Mouse (Mus musculus): ENCODE data around the gene Cnn2.
"Not testable (repeated sequence)": the region's sequence is repeated elsewhere in the genome, so short reads cannot be mapped to it uniquely, and the experiment has no call there.

The Cnn2 gene

DNA sequence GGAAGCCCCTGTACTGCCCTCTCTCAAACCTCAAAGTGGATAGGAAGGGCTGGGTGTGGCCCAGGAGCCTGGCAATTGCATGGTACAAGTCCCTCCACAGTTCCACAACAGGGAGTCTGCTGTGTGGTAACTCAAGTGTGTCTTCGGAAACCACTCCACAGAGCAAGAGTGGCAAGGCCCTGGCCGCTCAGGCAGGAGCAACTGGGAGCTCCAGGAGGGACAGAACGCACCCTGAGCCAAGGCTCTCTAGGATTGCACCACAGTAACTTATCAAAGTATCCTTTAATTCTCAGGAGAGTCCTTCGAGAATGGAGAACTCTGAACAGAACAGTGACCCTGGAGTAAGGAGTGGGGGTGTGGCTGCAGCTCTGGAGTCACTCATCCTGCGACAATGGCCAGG, 47.3 kb downstream of the Cnn2 start:
- in situ Hi-C loops (cut with MboI) = no loop called here

DNA sequence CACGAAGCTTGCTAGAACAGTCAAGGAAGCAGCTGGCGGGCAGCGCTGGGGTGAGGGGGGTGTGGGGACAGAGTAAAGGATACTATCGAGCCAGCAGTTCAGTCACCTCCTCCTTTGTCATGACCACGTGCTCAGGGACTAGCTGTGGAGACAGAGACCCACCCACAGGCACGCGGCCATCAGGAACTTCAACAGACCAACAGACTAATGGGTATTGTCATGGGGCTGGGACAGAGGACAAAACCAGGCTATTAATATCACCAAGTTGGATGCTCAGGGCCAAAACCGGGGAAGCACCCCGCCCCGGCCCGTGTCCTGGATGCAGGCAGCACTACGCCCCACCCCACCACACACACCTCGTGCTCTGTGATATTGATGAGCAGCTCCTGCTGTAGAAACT, 48.4 kb downstream of the Cnn2 start:
- in situ Hi-C loops (cut with MboI) = no loop called here

DNA sequence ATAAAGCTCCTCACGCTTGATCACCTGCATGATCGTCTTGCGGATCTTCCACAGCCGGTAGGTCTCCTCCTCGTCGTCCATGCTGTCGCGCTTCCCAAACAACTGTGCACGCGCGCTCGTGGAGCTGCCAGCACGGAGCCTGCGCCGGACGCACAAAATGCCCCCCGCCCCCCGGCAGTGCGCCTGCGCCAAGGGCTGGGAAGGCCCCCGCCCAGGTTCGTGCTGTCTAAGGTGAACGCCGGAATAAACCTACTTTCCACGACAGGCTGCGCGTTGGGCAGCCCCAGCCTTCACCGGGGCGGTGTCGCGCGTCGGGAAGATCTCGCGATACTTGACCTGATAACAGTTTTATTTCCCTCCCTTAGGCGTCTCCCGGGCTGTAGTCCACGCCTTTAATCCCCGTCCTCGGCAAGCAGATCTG, 51.2 kb downstream of the Cnn2 start, which contains the start of gene Polr2e:
Gene Polr2e, minus strand, starts transcription at position 237 of the 421 bp plus-strand sequence.
- in situ Hi-C loops (cut with MboI) = no loop called here

DNA sequence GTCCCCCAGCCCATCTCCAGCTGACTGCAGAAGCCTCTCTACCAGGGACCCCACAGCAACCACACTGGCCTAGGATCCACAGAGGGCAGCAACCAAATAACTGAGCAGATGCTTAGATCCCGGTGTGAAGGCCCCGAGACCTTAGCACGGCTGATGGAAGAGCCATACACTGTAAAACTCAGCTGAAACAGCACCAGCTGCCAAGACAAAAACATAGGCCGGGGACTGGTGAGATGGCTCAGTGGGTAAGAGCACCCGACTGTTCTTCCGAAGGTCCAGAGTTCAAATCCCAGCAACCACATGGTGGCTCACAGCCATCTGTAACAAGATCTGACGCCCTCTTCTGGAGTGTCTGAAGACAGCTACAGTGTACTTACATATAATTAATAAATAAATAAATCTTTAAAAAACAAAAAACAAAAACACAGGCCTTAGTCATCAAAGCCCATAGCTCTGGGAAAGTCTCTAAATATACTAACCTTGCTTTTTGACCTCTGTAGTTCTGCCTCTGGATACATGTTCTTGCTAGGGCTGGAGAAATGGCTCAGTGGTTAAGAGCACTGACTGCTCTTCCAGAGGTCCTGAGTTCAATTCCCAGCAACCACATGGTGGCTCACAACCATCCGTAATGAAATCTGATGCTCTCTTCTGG, 53.2 kb downstream of the Cnn2 start:
- in situ Hi-C loops (cut with MboI) = not testable (repeated sequence)

DNA sequence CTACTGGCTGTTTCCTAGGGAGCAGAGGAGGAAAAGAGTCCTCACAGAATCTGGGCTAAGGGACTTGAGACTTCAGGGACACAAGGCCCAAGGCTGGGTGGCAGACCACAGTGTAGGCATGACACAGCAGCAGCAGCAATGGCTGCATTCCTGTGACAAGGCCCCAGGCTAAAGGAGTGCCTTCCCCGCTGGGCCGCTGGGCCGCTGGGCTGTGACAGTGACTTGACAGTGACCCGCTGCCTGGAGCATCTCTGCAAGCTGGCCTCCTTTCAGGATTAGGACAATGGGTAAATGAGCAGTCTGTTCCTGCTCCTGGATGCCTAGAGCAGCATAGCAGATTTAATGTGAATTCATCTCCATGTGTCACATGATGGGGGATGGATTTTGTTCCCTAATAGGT, 55.7 kb downstream of the Cnn2 start:
- in situ Hi-C loops (cut with MboI) = no loop called here

DNA sequence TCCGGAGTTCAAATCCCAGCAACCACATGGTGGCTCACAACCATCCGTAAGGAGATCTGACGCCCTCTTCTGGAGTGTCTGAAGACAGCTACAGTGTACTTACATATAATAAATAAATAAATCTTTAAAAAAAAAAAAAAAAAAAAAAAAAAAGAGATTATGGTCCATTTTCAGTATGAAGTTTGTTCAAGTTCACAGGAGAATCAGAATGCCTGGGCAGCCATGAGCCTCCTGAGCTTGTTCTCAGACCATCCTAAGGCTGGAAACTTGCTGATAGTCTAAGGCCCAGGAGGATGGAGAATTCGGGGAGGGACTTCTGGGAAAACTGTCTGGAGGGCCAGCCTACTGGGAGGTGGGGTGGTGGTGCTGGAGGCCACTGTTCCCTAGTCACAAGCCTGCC, 57.0 kb downstream of the Cnn2 start:
- in situ Hi-C loops (cut with MboI) = not testable (repeated sequence)

All from mature B cell (primary cell).